Mouse (Mus musculus): Measurements from ENCODE around the gene Tac2. TPM values are rescaled to one million over a fixed set of nuclear protein-coding genes. Genes with fewer than 3 reads are reported as not detected.
"Not testable (repeated sequence)": the region's sequence is repeated elsewhere in the genome, so short reads cannot be mapped to it uniquely, and the experiment has no call there.

The Tac2 gene
- polyA plus RNA-seq, 1 experiment from 2014 or later: 1.8 TPM

DNA sequence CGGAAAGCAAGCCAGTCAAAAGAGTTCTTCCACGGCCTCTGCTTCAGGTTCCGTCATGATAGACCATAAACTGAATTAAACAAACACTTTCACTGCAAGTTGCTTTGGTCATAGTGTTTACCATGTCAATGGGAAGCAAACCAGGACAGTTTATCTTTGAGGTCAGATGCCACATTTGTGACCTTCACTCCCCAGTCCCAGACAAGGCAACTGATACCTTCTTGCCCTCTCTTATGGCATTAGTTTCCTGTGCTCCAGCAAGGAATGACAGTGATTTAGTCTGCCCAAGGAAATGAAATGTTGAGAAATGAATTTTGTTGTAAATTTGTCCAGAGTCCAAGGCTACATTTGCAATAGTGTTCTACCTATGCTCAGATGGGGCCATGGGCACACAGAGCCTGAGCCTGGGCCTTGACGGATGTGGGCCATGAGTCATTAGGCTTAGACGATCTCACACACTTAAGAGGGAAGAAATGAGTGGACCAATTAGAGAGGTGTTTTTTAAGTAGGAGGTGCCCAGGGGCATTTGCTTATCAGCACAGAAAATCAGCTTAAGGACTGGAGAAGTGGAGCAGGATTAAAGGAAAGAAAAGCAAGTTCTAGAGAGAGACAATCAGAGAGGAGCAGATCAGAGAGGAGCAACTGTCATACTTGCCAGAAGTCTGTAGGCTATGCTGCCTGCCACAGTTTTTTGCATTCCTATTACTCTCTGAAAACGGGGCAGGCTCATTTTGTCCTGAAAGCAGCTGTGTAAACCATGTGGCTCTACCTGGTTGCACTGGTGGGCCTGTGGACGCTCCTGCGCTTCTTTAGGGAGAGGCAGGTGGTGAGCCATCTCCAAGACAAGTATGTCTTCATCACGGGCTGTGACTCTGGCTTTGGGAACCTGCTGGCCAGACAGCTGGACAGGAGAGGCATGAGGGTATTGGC is 35.2 kb downstream of the Tac2 start, which contains the start of the genes Rdh1 and Rdh16f1:
Rdh1 (plus strand) TSS at position 541 of the 930 bp plus-strand sequence.
Rdh16f1 (plus strand) TSS at position 607 of the 930 bp plus-strand sequence.
- Histone ChIP-seq H3K36me3 (no peaks in the 10 kb centered on the region), H3K9ac (replicated peaks) (no peak within 1 kb of the TSS), H3K27ac (no peak within 1 kb of the TSS), H3K4me3 (replicated peaks) (no peak within 1 kb of the TSS), H3K4me2 (no peak within 1 kb of the TSS), H3K27me3 (no peaks in the 10 kb centered on the region), H3K4me1 (replicated peaks) (no peaks in the 10 kb centered on the region), H3K9me3 (no peaks in the 10 kb centered on the region)
- 65% methylated on average over 9 of the region's 9 CpGs for WGBS
- no peak for ATAC-seq (ENCODE audit: insufficient number of reproducible peaks, insufficient read depth, low FRiP score, low TSS enrichment, low read depth)

DNA sequence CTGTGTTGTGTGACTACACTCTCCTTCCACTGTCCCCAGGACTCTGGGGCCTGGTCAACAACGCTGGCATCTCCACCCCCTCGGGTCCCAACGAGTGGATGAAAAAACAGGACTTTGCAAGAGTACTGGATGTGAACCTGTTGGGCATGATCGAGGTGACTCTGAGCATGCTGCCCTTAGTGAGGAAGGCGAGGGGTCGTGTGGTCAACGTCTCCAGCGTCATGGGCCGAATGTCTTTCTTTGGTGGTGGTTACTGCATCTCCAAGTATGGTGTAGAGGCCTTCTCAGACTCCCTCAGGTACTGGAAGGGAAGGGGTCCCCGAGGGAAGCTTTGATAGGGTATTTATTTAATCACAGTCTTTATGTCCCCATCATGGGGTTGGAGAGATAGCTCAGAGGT is 38.6 kb downstream of the Tac2 start:
- not testable (repeated sequence) for H3K4me3 ChIP-seq (replicated peaks); H3K36me3 ChIP-seq; H3K27ac ChIP-seq; H3K9ac ChIP-seq (replicated peaks); H3K9me3 ChIP-seq; H3K4me1 ChIP-seq (replicated peaks); ATAC-seq (ENCODE audit: insufficient number of reproducible peaks, insufficient read depth, low FRiP score, low TSS enrichment, low read depth); H3K4me2 ChIP-seq; H3K27me3 ChIP-seq
- 90% methylated on average over 10 of the region's 10 CpGs for WGBS

DNA sequence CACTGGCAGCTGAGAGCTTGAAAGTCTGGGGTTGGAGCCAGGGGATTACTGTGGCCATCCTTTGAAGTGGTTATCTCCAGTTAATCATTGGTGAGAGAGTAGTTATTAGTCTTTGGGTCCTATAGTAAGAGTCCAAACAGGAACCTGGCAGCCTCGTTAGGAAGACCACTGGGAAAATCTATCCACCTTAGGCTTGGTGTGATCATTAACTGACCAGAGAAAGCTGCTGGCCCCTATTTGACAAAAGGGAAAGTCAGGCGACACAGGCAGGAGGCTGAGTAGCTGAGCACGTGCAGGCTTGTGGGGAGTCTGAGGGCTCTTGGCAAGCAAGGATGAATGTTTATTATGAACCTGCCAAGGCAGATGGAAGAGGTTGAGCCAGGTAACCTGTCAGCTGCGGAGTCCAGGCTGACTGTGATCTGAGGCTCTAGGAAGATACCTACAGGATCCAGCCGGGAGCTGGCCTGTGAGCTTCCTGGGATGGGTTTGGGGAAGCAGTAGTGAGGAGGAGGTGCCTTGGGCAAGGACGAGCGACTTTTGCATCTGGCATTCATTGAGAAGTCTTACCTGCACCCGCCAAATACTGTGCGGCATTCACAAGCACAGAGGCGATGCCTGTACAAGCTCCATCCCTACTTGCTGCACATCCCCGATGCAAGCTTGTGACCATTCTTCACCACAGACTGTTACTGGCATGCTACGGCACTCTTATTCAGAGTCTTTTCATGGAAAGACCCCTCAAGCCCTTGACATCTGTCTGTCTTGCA is 39.8 kb downstream of the Tac2 start:
- no peaks in the 10 kb centered on the region for H3K4me1 ChIP-seq (replicated peaks)
- no peak for ATAC-seq (ENCODE audit: insufficient number of reproducible peaks, insufficient read depth, low FRiP score, low TSS enrichment, low read depth)
- H3K4me3 ChIP-seq (replicated peaks): no peak overlapping the region
- H3K27me3 ChIP-seq: no peaks in the 10 kb centered on the region
- no peaks in the 10 kb centered on the region for H3K36me3 ChIP-seq
- no peak overlapping the region for H3K9ac ChIP-seq (replicated peaks)
- no peaks in the 10 kb centered on the region for H3K9me3 ChIP-seq
- H3K27ac ChIP-seq: no peak overlapping the region
- no peak overlapping the region for H3K4me2 ChIP-seq
- WGBS: 64% methylated on average over 12 of the region's 12 CpGs

DNA sequence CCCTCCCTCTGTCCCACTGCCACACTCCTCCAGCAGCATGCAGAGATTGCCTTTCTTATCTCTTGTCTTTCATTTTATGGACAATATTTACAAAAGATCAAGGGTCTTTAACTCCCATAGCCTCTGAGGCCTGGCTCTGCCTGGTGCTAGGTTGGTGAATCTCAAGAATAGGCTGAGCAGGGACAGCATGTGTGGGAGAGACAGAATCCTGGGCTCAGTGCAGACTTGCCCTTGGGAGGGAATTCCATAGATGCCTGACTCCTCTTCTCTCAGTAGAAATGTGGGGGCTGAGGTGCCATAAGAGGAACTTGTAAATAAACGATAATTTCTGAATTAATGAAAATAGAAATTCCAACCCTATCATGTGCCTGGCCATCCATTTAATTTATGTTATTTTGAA is 42.3 kb downstream of the Tac2 start:
- WGBS: 84% methylated on average over 1 of the region's 1 CpGs
- Histone ChIP-seq H3K27ac (no peak overlapping the region), H3K4me3 (replicated peaks) (no peak overlapping the region), H3K4me2 (no peak overlapping the region), H3K9ac (replicated peaks) (no peak overlapping the region), H3K4me1 (replicated peaks) (no peaks in the 10 kb centered on the region), H3K27me3 (no peaks in the 10 kb centered on the region), H3K9me3 (no peaks in the 10 kb centered on the region), H3K36me3 (no peaks in the 10 kb centered on the region)
- ATAC-seq (ENCODE audit: insufficient number of reproducible peaks, insufficient read depth, low FRiP score, low TSS enrichment, low read depth): no peak

DNA sequence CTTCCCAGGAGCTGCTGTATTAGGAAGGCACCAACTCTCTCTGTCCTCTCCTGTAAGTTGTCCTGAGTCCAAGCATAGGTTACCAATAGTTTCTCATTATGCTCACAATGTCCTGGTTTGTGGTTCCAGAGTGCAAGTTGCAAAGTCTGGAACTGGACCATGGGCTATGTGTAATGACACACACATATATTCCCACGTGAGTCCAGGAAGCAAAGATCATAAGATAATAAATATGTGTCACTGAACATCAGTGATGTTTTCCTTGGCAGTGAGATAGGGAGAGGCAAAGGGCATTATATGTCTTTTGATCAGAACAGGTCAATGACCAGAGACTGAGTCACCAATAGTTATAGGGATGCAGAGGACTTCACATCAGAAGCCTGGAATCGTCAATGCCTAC is 51.7 kb downstream of the Tac2 start, which contains the start of gene Rdh9:
Rdh9 (plus strand) TSS at position 376 of the 400 bp plus-strand sequence.
- Histone ChIP-seq H3K4me3 (replicated peaks) (no peak within 1 kb of the TSS), H3K27ac (no peak within 1 kb of the TSS), H3K9ac (replicated peaks) (no peak within 1 kb of the TSS), H3K4me2 (no peak within 1 kb of the TSS), H3K36me3 (no peaks in the 10 kb centered on the region), H3K9me3 (no peaks in the 10 kb centered on the region), H3K27me3 (no peaks in the 10 kb centered on the region; the same call in 1 of the 2 replicates), H3K4me1 (replicated peaks) (no peaks in the 10 kb centered on the region)
- no peak for ATAC-seq (ENCODE audit: insufficient number of reproducible peaks, insufficient read depth, low FRiP score, low TSS enrichment, low read depth)
- WGBS: 87% methylated on average over 2 of the region's 2 CpGs

Other genes with a start within 250 kb of the Tac2 start
- gene Stac3, start 222.8 kb upstream of the Tac2 start, polyA plus RNA-seq (2016; fragmentation: Nextera tagmentation; extraction: Ambion mirVana): 11.5 and 11.7 TPM in 2 replicates
- gene Ndufa4l2, start 209.5 kb upstream of the Tac2 start, polyA plus RNA-seq (2016; fragmentation: Nextera tagmentation; extraction: Ambion mirVana): 0.60 and 1.6 TPM in 2 replicates
- 96.8 and 98.1 TPM in 2 replicates for gene Shmt2, start 202.0 kb upstream of the Tac2 start, polyA plus RNA-seq (2016; fragmentation: Nextera tagmentation; extraction: Ambion mirVana)
- gene Nxph4, start 189.9 kb upstream of the Tac2 start, polyA plus RNA-seq (2016; fragmentation: Nextera tagmentation; extraction: Ambion mirVana): 4.2 and 6.3 TPM in 2 replicates
- 87.6 and 94.7 TPM in 2 replicates for gene Lrp1, start 103.3 kb upstream of the Tac2 start, polyA plus RNA-seq (2016; fragmentation: Nextera tagmentation; extraction: Ambion mirVana)
- gene Stat6, start 81.5 kb upstream of the Tac2 start, polyA plus RNA-seq (2016; fragmentation: Nextera tagmentation; extraction: Ambion mirVana): 8.7 and 12.1 TPM in 2 replicates
- gene Nemp1, start 57.6 kb upstream of the Tac2 start, polyA plus RNA-seq (2016; fragmentation: Nextera tagmentation; extraction: Ambion mirVana): 12.6 and 13.5 TPM in 2 replicates
- 15.3 and 19.1 TPM in 2 replicates for gene Nab2, start 55.9 kb upstream of the Tac2 start, polyA plus RNA-seq (2016; fragmentation: Nextera tagmentation; extraction: Ambion mirVana)
- 0.33 and 0.59 TPM in 2 replicates for gene Myo1a, start 19.3 kb upstream of the Tac2 start, polyA plus RNA-seq (2016; fragmentation: Nextera tagmentation; extraction: Ambion mirVana)
- 4.3 and 4.6 TPM in 2 replicates for gene Zbtb39, start 15.1 kb downstream of the Tac2 start, polyA plus RNA-seq (2016; fragmentation: Nextera tagmentation; extraction: Ambion mirVana)
- 0.49 and 0.59 TPM in 2 replicates for gene Gpr182, start 27.3 kb downstream of the Tac2 start, polyA plus RNA-seq (2016; fragmentation: Nextera tagmentation; extraction: Ambion mirVana)
- 0.05 TPM in 1 of 2 replicates, not detected in the other for gene Rdh1, start 35.2 kb downstream of the Tac2 start, polyA plus RNA-seq (2016; fragmentation: Nextera tagmentation; extraction: Ambion mirVana)
- gene Rdh16f1, start 35.3 kb downstream of the Tac2 start, polyA plus RNA-seq (2016; fragmentation: Nextera tagmentation; extraction: Ambion mirVana): 0.16 TPM in 1 of 2 replicates, not detected in the other
- 0.15 TPM in 1 of 2 replicates, not detected in the other for gene Rdh9, start 51.9 kb downstream of the Tac2 start, polyA plus RNA-seq (2016; fragmentation: Nextera tagmentation; extraction: Ambion mirVana)
- gene Rdh16, start 76.7 kb downstream of the Tac2 start, polyA plus RNA-seq (2016; fragmentation: Nextera tagmentation; extraction: Ambion mirVana): not detected in 2 replicates
- gene Rdh19, start 125.5 kb downstream of the Tac2 start, polyA plus RNA-seq (2016; fragmentation: Nextera tagmentation; extraction: Ambion mirVana): not detected in 2 replicates
- gene Rdh16f2, start 142.0 kb downstream of the Tac2 start, polyA plus RNA-seq (2016; fragmentation: Nextera tagmentation; extraction: Ambion mirVana): not detected in 2 replicates
- gene Rdh7, start 164.3 kb downstream of the Tac2 start, polyA plus RNA-seq (2016; fragmentation: Nextera tagmentation; extraction: Ambion mirVana): not detected in 2 replicates
- gene Sdr9c7, start 174.0 kb downstream of the Tac2 start, polyA plus RNA-seq (2016; fragmentation: Nextera tagmentation; extraction: Ambion mirVana): not detected in 2 replicates